Mouse (Mus musculus) spleen, adult 2 months (tissue): Measurements from ENCODE around the gene 4931408C20Rik. TPM values are rescaled to one million over a fixed set of nuclear protein-coding genes. Genes with fewer than 3 reads are reported as not detected.
A peak's percentile ranks its signal among the peaks of the same experiment; 100 is the strongest.

ENCODE experiments used
- DNase-seq, 2 experiments: peaks; one replicate each; pipeline versions ENCODE4 v3.0.0 to v3.0.0-alpha.2; 2012 to 2021; ENCODE audit warnings: low spot score in 2 of 2, low read depth in 1 of 2
- H3K27ac ChIP-seq: fragments of 200-500 bp; 2 replicates; pipeline ENCODE4 v1.5.1; 2012; ENCODE audit warnings: low read length, inconsistent platforms; ENCODE audit not compliant: insufficient read depth
- H3K27me3 ChIP-seq: fragments of 200-500 bp; 2 replicates; pipeline ENCODE4 v1.6.1; 2012; ENCODE audit warnings: mild to moderate bottlenecking, moderate library complexity, low read length, inconsistent platforms; ENCODE audit not compliant: control insufficient read depth, insufficient read depth
- H3K36me3 ChIP-seq: fragments of 200-500 bp; 2 replicates; pipeline ENCODE4 v1.6.1; 2012; ENCODE audit warnings: mild to moderate bottlenecking, low read length, inconsistent platforms; ENCODE audit not compliant: control insufficient read depth, insufficient read depth
- H3K4me1 ChIP-seq: fragments of 200-500 bp; 2 replicates; pipeline ENCODE4 v1.6.1; 2011; ENCODE audit warnings: inconsistent platforms; ENCODE audit not compliant: control insufficient read depth, insufficient read depth, insufficient read length
- H3K4me3 ChIP-seq: fragments of 200-500 bp; 2 replicates; pipeline ENCODE4 v1.5.1; 2011; ENCODE audit warnings: mild to moderate bottlenecking, inconsistent platforms; ENCODE audit not compliant: insufficient read depth, insufficient read length; ENCODE audit errors: extremely low read depth
- CTCF ChIP-seq: fragments of 200-500 bp; IDR thresholded peaks from 2 replicates; pipeline ENCODE4 v1.5.1; 2011; ENCODE audit warnings: mild to moderate bottlenecking, inconsistent platforms; ENCODE audit not compliant: insufficient read depth, insufficient read length, insufficient replicate concordance; ENCODE audit errors: extremely low read depth
- POLR2A ChIP-seq: fragments of 200-500 bp; IDR thresholded peaks from 2 replicates; pipeline ENCODE4 v1.6.1; 2011; ENCODE audit warnings: low read depth, low read length, inconsistent platforms
- WGBS: fragments of 180-500 bp; shearing (Covaris S2); methylation state at CpG from one replicate; pipeline ENCODE4 v1.1.7; 2018; 5-methylcytosine and 5-hydroxymethylcytosine counted together
- polyA plus RNA-seq: library from polyadenylated mRNA; depleted of rRNA; stranded (reverse); fragments of >200 nt; gene quantifications from 2 replicates; pipeline ENCODE4 v1.2.3, GENCODE M21; 2012; rRNA removed

4931408C20Rik gene
- polyA plus RNA-seq, result not detected in 2 replicates

DNA sequence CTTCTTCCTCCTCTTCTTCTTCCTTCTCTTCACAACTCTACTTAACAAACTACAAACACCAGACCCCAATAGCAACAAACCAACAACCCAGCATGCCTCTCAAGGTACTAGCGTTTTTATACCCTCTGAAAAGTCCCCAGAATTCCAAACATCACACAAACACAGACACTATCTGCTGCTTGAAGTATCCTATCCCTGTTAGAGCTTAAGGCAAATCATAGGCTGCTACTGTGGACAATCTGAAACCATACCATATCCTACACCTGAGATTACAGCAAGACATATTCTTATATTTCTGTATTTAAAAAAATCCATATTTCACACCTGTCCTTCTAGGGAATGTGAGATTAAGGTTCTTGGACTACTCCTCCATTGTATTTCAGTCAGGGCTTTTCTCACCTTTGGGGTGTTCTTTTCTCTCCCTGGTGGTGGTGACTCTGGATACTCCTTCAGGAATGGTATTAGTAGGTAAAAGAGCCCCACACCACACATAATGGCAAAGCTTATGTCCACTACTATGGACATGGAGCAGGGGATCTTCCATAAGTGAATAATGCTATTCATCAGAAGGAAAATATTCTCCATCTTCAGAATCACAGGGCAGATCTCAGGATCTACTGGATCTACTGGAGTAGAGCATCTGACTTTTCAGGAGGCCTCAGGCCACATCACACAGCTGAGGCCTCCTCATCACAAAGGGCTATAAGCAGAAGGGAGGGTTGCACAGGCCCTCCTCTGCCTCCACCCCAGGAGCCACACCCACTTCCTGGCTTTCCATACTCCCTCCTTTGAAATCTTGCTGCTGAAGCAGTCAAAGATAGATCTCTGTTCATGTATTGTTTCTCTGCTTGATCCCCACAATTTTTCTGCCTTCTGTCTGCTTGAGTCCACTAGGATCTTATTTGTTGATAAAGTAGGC is at the start of gene 4931408C20Rik:
4931408C20Rik (minus strand) TSS at position 619 of the 919 bp plus-strand sequence.
- Histone ChIP-seq H3K36me3 (no peaks in the 10 kb centered on the region), H3K27me3 (no peaks in the 10 kb centered on the region), H3K27ac (no peak within 1 kb of the TSS), H3K4me3 (no peak within 1 kb of the TSS), H3K4me1 (no peaks in the 10 kb centered on the region)
- WGBS, result 44% methylated on average over 1 of the region's 1 CpGs
- DNase-seq, result peak in 1 of 2 experiments; percentile 16
- TF ChIP-seq CTCF (no peak), POLR2A (no peak; the same call in 1 of the 2 replicates)

DNA sequence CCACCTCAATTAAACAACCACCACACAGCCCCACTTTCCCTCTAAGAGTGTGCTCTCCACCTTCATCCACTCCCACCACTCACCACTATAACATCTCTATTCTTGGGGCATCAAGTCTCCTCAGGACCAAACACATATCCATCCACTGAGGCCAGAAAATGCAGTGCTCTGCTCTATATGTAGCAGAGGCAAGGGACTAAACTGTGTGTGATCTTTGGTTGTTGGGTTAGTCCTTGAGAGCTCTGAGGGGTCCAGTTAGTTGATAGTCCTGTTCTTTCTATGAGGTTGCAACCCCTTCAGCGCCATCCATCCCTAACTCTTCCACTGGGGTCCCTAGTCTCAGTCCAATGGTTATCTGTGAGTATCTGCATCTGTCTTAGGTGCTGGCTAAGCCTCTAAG is 666 bp upstream of the 4931408C20Rik start:
- 72% methylated on average over 1 of the region's 1 CpGs for WGBS
- Histone ChIP-seq H3K36me3 (no peaks in the 10 kb centered on the region), H3K4me3 (no peak overlapping the region), H3K4me1 (no peaks in the 10 kb centered on the region), H3K27ac (no peak overlapping the region), H3K27me3 (no peaks in the 10 kb centered on the region)
- TF ChIP-seq CTCF (no peak), POLR2A (no peak)
- DNase-seq, result peak in 1 of 2 experiments; percentile 3

DNA sequence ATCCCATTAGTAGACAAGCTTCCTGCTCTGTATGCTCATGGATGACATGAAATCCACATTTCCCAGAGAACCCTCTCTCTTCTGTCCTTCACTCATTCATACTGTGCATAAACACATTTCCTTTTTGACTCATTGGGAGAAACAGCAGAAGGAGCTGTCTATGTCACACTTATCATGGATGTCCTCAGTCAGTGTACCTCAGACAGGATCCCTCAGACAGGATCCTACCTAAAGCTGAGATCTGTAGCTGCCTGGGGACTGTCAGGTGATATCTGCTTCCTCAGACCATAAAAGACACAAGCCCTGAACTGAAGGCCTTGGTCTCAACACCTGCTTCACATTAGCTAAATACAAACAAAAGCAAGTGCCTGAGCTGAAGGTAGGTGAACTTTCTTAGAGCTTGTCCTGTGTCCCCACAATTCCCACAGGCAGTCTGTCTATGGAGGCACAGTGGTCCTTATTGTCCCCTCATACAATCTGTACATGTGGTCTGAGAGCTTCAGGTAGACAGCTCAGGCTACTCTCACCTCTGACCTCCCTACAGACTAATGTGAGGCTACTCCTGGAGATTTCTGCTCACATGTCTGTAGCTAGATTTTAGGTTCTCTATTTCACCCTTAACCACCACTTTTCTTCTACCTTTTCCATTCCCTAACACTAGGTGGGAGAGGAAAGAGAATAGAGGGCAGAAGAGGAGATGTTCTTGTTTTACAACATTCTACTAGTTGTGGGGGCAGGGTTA is 1.1 kb downstream of the 4931408C20Rik start:
- no peaks in the 10 kb centered on the region for H3K4me1 ChIP-seq
- no peaks in the 10 kb centered on the region for H3K36me3 ChIP-seq
- no peak overlapping the region for H3K4me3 ChIP-seq
- no peak overlapping the region for H3K27ac ChIP-seq
- DNase-seq, result no peak
- no peaks in the 10 kb centered on the region for H3K27me3 ChIP-seq
- TF ChIP-seq POLR2A (no peak), CTCF (no peak)

DNA sequence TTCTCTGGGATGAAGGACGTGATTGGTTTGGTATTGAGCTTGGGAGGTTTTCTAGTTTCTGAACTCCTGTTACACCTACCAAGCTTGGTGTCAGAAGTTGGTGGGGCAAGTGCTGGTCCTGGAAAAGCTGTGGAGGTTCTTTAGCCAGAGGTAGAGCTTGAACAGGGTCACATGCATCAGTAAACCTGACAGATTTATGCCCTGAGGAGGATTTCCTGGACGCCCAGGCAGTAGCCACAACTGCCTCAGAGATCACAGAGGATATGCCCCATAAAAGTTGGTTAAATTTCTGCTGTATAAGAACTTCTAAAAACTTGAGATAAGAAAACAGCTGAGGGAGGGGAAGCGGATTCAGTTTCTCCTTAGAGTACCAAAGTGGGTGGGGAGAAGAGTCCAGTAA is 1.9 kb downstream of the 4931408C20Rik start:
- DNase-seq, result no peak
- Histone ChIP-seq H3K4me3 (no peak overlapping the region), H3K27me3 (no peaks in the 10 kb centered on the region), H3K27ac (no peak overlapping the region), H3K4me1 (no peaks in the 10 kb centered on the region), H3K36me3 (no peaks in the 10 kb centered on the region)
- 42% methylated on average over 3 of the region's 3 CpGs for WGBS
- TF ChIP-seq POLR2A (no peak), CTCF (no peak)

DNA sequence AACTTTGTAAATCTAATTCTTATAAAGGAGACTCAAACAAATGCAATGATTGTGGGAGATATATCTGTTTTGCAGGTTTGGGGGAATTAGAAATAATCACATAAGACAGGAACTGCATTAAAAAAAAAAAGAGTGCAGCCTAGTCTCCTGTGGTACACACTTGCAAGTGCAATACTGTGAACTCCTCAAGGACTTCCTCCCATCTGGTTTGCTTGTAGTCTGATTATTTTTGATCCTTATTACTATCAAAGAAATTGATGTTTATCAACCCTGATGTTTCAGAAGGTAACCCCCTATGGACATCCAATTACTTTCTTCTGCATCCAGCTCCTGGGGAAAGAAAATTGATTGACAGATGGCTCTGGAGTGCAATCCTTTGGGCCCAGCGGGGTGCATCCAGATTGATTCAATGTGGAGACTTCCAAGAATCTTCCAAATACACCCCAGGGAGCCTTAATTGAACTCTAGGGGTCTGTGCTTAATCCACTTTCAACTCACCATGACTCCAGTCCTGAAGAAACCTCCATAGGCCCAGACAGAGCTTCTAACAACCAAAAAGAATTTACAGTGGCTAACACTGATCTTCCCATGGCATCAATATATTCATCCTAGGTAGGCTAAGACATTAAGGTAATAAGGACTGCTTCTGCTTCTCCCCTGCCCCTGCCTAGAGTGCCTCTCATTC is 37.4 kb downstream of the 4931408C20Rik start:
- 63% methylated on average over 1 of the region's 1 CpGs for WGBS

DNA sequence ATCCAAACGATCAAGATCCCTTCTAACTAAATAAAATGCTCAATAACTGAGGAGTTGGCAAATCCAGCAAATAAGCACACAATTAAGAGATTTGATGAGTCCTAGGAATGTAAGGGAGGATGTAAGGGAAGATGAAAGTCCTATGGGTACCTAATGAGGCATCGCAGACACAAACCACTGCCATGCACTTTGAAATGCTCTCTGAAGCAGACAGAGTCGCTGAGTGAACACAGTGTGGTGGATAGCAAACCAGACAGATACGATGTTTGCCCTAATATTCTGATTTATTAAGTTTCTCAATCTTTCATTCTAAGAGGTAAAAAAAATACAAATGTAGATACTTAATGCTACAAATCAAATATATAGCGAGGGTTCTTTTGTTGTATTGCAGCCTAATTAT is 51.2 kb downstream of the 4931408C20Rik start:
- WGBS, result 87% methylated on average over 5 of the region's 5 CpGs
- H3K27me3 ChIP-seq, result no peaks in the 10 kb centered on the region
- H3K36me3 ChIP-seq, result no peaks in the 10 kb centered on the region
- H3K4me3 ChIP-seq, result no peak overlapping the region
- DNase-seq, result no peak
- no peak overlapping the region for H3K27ac ChIP-seq
- H3K4me1 ChIP-seq, result no peaks in the 10 kb centered on the region
- TF ChIP-seq POLR2A, result no peak
- TF ChIP-seq CTCF, result no peak

More for the DNA sequence above, 37.4 kb downstream of the 4931408C20Rik start:
- Histone ChIP-seq H3K36me3 (no peaks in the 10 kb centered on the region), H3K27me3 (no peaks in the 10 kb centered on the region), H3K4me3 (no peak overlapping the region), H3K27ac (no peak overlapping the region), H3K4me1 (no peaks in the 10 kb centered on the region)
- TF ChIP-seq CTCF (no peak), POLR2A (no peak)
- DNase-seq, result no peak
